Mouse (Mus musculus): ENCODE results near the gene Fcrl5.

DNA sequence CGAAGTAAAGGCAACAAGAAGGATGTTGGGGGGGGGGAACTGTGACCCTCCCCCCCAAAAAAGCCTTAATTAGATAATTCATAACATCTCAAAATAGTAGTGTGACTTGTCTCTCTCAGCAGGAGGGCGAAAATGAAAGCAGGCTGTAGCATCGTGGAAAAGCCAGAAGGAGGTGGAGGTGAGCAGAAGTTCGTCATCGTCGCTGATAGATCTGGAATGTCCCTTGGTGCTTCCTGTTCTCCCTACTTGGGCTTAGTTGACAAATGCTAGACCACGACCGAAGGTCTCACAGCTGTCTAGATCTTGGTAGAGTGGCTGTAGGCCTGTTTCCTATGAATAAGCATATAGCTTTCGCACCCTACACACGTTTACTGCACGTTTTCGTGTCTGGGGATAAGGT, 91.6 kb downstream of the Fcrl5 start:
- TF ChIP-seq CTCF (IDR thresholded peaks at IDR 0.05; ENCODE audit: extremely low read depth, insufficient read depth, low read length) (no peak), POLR2A (IDR thresholded peaks at IDR 0.05; ENCODE audit: extremely low read depth, insufficient read depth, low read length) (no peak)

Data from cortical plate, adult 2 months (tissue).